Mouse (Mus musculus) kidney, embryonic 15.5 days (tissue): ENCODE measurements around the gene Map3k14. TPM values are rescaled to one million over a fixed set of nuclear protein-coding genes. Genes with fewer than 3 reads are reported as not detected.

Source experiments
- ATAC-seq: fragments of 200-750 bp; cut with Nextera tagmentation; replicated peaks from 2 replicates; pipeline ENCODE4 v1.8.0; 2017; ENCODE audit warnings: moderate TSS enrichment; ENCODE audit not compliant: low FRiP score
- H3K27ac ChIP-seq: fragments of 300-500 bp; sonication (generic); 2 replicates; pipeline ENCODE4 v1.5.1; 2015; ENCODE audit warnings: mild to moderate bottlenecking, inconsistent platforms
- H3K27me3 ChIP-seq: fragments of 300-500 bp; sonication (generic); 2 replicates; pipeline ENCODE4 v1.6.1; 2015; ENCODE audit warnings: inconsistent platforms
- H3K36me3 ChIP-seq: fragments of 300-500 bp; sonication (generic); 2 replicates; pipeline ENCODE4 v1.6.1; 2015; ENCODE audit warnings: inconsistent platforms
- H3K4me1 ChIP-seq: fragments of 300-500 bp; sonication (generic); 2 replicates; pipeline ENCODE4 v1.6.1; 2015; ENCODE audit warnings: inconsistent platforms
- H3K4me2 ChIP-seq: fragments of 300-500 bp; sonication (generic); 2 replicates; pipeline ENCODE4 v1.6.1; 2015; ENCODE audit warnings: moderate library complexity, mild to moderate bottlenecking, inconsistent platforms
- H3K4me3 ChIP-seq: fragments of 300-500 bp; sonication (generic); replicated peaks from 2 replicates; pipeline ENCODE4 v1.5.1; 2015; ENCODE audit warnings: mild to moderate bottlenecking, inconsistent platforms
- H3K9ac ChIP-seq: fragments of 300-500 bp; sonication (generic); 2 replicates; pipeline ENCODE4 v1.6.1; 2015; ENCODE audit warnings: mild to moderate bottlenecking, inconsistent platforms
- H3K9me3 ChIP-seq: fragments of 300-500 bp; sonication (generic); replicated peaks from 2 replicates; pipeline ENCODE4 v1.6.1; 2016; ENCODE audit warnings: inconsistent platforms
- WGBS: fragments of 180-500 bp; shearing (Covaris S2); methylation state at CpG from one replicate; pipeline ENCODE4 v1.1.7; 2015; ENCODE audit warnings: mixed read lengths; 5-methylcytosine and 5-hydroxymethylcytosine counted together
- polyA plus RNA-seq: library from polyadenylated mRNA; unstranded; fragments of >200 nt; fragmentation: Nextera tagmentation; extraction: Ambion mirVana; gene quantifications from 2 replicates; pipeline ENCODE4 v1.2.1, GENCODE M21; 2015

The Map3k14 gene
- polyA plus RNA-seq, 1 experiment from 2014 or later: 4.9 TPM

- H3K27me3 ChIP-seq: peaks cover 88% of the 10 kb centered on the region
- H3K4me3 ChIP-seq: peak overlapping the region; percentile 51; the same call in 1 of the 2 replicates
- H3K36me3 ChIP-seq: no peaks in the 10 kb centered on the region
- no peak for ATAC-seq
- no peak overlapping the region for H3K27ac ChIP-seq
- WGBS: 9% methylated on average over 16 of the region's 16 CpGs
- H3K4me2 ChIP-seq: peak overlapping the region; percentile 87
- peaks cover 41% of the 10 kb centered on the region for H3K4me1 ChIP-seq
- no peaks in the 10 kb centered on the region for H3K9me3 ChIP-seq
- H3K9ac ChIP-seq: no peak overlapping the region
Observed at GRCm38 (mm10) chr11:103198339-103198738, 68.9 kb downstream of the Map3k14 start.

- Histone ChIP-seq H3K27me3 (peaks cover 94% of the 10 kb centered on the region), H3K4me1 (peaks cover 51% of the 10 kb centered on the region), H3K4me2 (no peak overlapping the region), H3K27ac (no peak overlapping the region), H3K36me3 (no peaks in the 10 kb centered on the region), H3K9ac (no peak overlapping the region), H3K9me3 (no peaks in the 10 kb centered on the region), H3K4me3 (no peak overlapping the region)
- 62% methylated on average over 4 of the region's 4 CpGs for WGBS
- no peak for ATAC-seq
Observed at GRCm38 (mm10) chr11:103197340-103197739, 69.9 kb downstream of the Map3k14 start.

GRCm38 (mm10) chr11:103195656-103196055, 71.6 kb downstream of the Map3k14 start:
- 64% methylated on average over 5 of the region's 5 CpGs for WGBS
- no peak overlapping the region for H3K9ac ChIP-seq
- H3K4me2 ChIP-seq: no peak overlapping the region
- peaks cover 99% of the 10 kb centered on the region for H3K27me3 ChIP-seq
- H3K27ac ChIP-seq: no peak overlapping the region
- H3K4me3 ChIP-seq: no peak overlapping the region
- H3K9me3 ChIP-seq: no peaks in the 10 kb centered on the region
- no peaks in the 10 kb centered on the region for H3K36me3 ChIP-seq
- no peak for ATAC-seq
- peaks cover 47% of the 10 kb centered on the region for H3K4me1 ChIP-seq

GRCm38 (mm10) chr11:103195236-103195635, 72.0 kb downstream of the Map3k14 start:
- WGBS: 62% methylated on average over 18 of the region's 18 CpGs
- ATAC-seq: no peak
- no peaks in the 10 kb centered on the region for H3K36me3 ChIP-seq
- no peak overlapping the region for H3K4me3 ChIP-seq
- no peak overlapping the region for H3K4me2 ChIP-seq
- no peak overlapping the region for H3K27ac ChIP-seq
- H3K27me3 ChIP-seq: peaks cover 99% of the 10 kb centered on the region
- peaks cover 47% of the 10 kb centered on the region for H3K4me1 ChIP-seq
- no peaks in the 10 kb centered on the region for H3K9me3 ChIP-seq
- no peak overlapping the region for H3K9ac ChIP-seq

- H3K9me3 ChIP-seq: no peaks in the 10 kb centered on the region
- H3K4me3 ChIP-seq: no peak overlapping the region
- no peak overlapping the region; the same call in 1 of the 2 replicates for H3K4me2 ChIP-seq
- no peak overlapping the region for H3K9ac ChIP-seq
- ATAC-seq: no peak
- peaks cover 90% of the 10 kb centered on the region for H3K27me3 ChIP-seq
- H3K27ac ChIP-seq: no peak overlapping the region
- no peaks in the 10 kb centered on the region for H3K36me3 ChIP-seq
- 42% methylated on average over 9 of the region's 9 CpGs for WGBS
- H3K4me1 ChIP-seq: peaks cover 34% of the 10 kb centered on the region
Observed at GRCm38 (mm10) chr11:103193825-103194168, 73.5 kb downstream of the Map3k14 start.

- Histone ChIP-seq H3K36me3 (no peaks in the 10 kb centered on the region), H3K4me2 (peak overlapping the region; percentile 65), H3K4me3 (peak overlapping the region; percentile 32), H3K4me1 (peaks cover 28% of the 10 kb centered on the region), H3K9ac (0 out of 2 replicates have a peak overlapping the region, but pooled peaks have one; percentile 12), H3K9me3 (no peaks in the 10 kb centered on the region), H3K27ac (no peak overlapping the region), H3K27me3 (peaks cover 84% of the 10 kb centered on the region)
- 9% methylated on average over 44 of the region's 44 CpGs for whole genome bisulfite sequencing
- ATAC-seq: no peak; the same call in 1 of the 2 replicates
Observed at GRCm38 (mm10) chr11:103192956-103193824, 74.1 kb downstream of the Map3k14 start.

GRCm38 (mm10) chr11:103192230-103192955, 74.9 kb downstream of the Map3k14 start:
- Histone ChIP-seq H3K4me3 (peak overlapping the region; percentile 32), H3K27me3 (peaks cover 76% of the 10 kb centered on the region), H3K9me3 (no peaks in the 10 kb centered on the region), H3K36me3 (no peaks in the 10 kb centered on the region), H3K9ac (0 out of 2 replicates have a peak overlapping the region, but pooled peaks have one; percentile 12), H3K27ac (no peak overlapping the region), H3K4me1 (peaks cover 28% of the 10 kb centered on the region), H3K4me2 (peak overlapping the region; percentile 65)
- no peak for ATAC-seq
- 15% methylated on average over 28 of the region's 28 CpGs for WGBS

- Histone ChIP-seq H3K9me3 (no peaks in the 10 kb centered on the region), H3K4me2 (no peak overlapping the region), H3K4me1 (no peaks in the 10 kb centered on the region), H3K27ac (no peak overlapping the region), H3K4me3 (no peak overlapping the region), H3K27me3 (peaks cover 2% of the 10 kb centered on the region; the same call in 1 of the 2 replicates), H3K9ac (no peak overlapping the region), H3K36me3 (no peaks in the 10 kb centered on the region)
- ATAC-seq: no peak
- 37% methylated on average over 2 of the region's 2 CpGs for WGBS
Observed at GRCm38 (mm10) chr11:103184891-103185290, 82.4 kb downstream of the Map3k14 start.

- Histone ChIP-seq H3K27me3 (no peaks in the 10 kb centered on the region), H3K36me3 (no peaks in the 10 kb centered on the region), H3K9ac (no peak overlapping the region), H3K9me3 (no peaks in the 10 kb centered on the region), H3K27ac (no peak overlapping the region), H3K4me1 (no peaks in the 10 kb centered on the region), H3K4me2 (no peak overlapping the region), H3K4me3 (no peak overlapping the region)
- ATAC-seq: peak; percentile 41; the same call in 1 of the 2 replicates
- 88% methylated on average over 3 of the region's 3 CpGs for WGBS
Observed at GRCm38 (mm10) chr11:103181911-103182310, 85.4 kb downstream of the Map3k14 start.

- no peaks in the 10 kb centered on the region for H3K36me3 ChIP-seq
- no peaks in the 10 kb centered on the region for H3K4me1 ChIP-seq
- ATAC-seq: no peak
- H3K4me2 ChIP-seq: no peak overlapping the region
- no peaks in the 10 kb centered on the region for H3K9me3 ChIP-seq
- no peaks in the 10 kb centered on the region for H3K27me3 ChIP-seq
- no peak overlapping the region for H3K27ac ChIP-seq
- no peak overlapping the region for H3K9ac ChIP-seq
- WGBS: 69% methylated on average over 9 of the region's 9 CpGs
- H3K4me3 ChIP-seq: no peak overlapping the region
Observed at GRCm38 (mm10) chr11:103181349-103181748, 85.9 kb downstream of the Map3k14 start.

GRCm38 (mm10) chr11:103180426-103180825, 86.8 kb downstream of the Map3k14 start:
- H3K9ac ChIP-seq: no peak overlapping the region
- no peak overlapping the region for H3K4me3 ChIP-seq
- H3K27ac ChIP-seq: no peak overlapping the region
- H3K4me2 ChIP-seq: no peak overlapping the region
- H3K27me3 ChIP-seq: no peaks in the 10 kb centered on the region
- 0 out of 2 replicates have a peak, but pooled peaks cover 7% of the 10 kb centered on the region for H3K4me1 ChIP-seq
- 68% methylated on average over 1 of the region's 1 CpGs for WGBS
- no peaks in the 10 kb centered on the region for H3K9me3 ChIP-seq
- ATAC-seq: no peak
- H3K36me3 ChIP-seq: no peaks in the 10 kb centered on the region

GRCm38 (mm10) chr11:103178748-103179147, 88.5 kb downstream of the Map3k14 start:
- Histone ChIP-seq H3K36me3 (no peaks in the 10 kb centered on the region), H3K9me3 (no peaks in the 10 kb centered on the region), H3K27me3 (no peaks in the 10 kb centered on the region), H3K4me1 (peaks cover 16% of the 10 kb centered on the region), H3K27ac (no peak overlapping the region), H3K4me2 (no peak overlapping the region), H3K4me3 (no peak overlapping the region), H3K9ac (no peak overlapping the region)
- 92% methylated on average over 8 of the region's 8 CpGs for WGBS
- no peak for ATAC-seq
